In the genomic region with DNA sequence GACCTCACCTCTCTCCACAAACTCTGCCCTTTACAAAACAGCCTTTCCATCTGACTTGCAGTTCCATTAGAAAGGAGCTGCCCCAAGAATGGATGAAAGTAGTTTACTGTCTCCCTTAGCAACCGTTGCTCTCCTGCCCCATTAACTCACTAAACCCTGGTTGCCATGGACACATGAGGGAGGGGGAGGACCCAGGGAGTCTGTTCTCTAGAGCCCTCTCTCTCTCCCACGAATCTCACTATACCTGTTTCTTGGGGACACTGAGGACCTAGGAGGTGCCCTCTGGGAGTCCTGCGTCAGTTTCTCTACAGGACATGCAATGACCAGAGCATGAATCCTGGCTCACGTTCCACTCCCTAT, we compare ENCODE assay signal across 9 mouse cellular contexts. TPM values are rescaled to one million over a fixed set of nuclear protein-coding genes. Genes with fewer than 3 reads are reported as not detected.
DNase-seq lines count a peak whose midpoint lies in the region; ATAC-seq and TF ChIP-seq lines count a peak whose summit lies in the region.
"Had no signal": no experiment of that assay in that cellular context is flagged by ENCODE, and none has a peak within 500 bp of the region (broad histone marks: within the 10 kb centered on the region; RNA-seq: fewer than 3 reads in every experiment).

No protein-coding gene starts in this region.

- peaks cover 18% of the 10 kb centered on the region; the same call in 1 of the 2 replicates for H3K36me3 ChIP-seq in embryonic facial prominence, embryonic 14.5 days (ENCODE audit: control insufficient read depth, insufficient read depth, low read length)
- H3K36me3 ChIP-seq in kidney, postnatal 0 days (ENCODE audit: insufficient read depth, low read length) = 0 out of 2 replicates have a peak, but pooled peaks cover 7% of the 10 kb centered on the region
- 0 out of 2 replicates have a peak, but pooled peaks cover 6% of the 10 kb centered on the region for H3K36me3 ChIP-seq in midbrain, postnatal 0 days (ENCODE audit: insufficient read depth, low read length)

- H3K27me3 ChIP-seq in embryonic facial prominence, embryonic 14.5 days (replicated peaks; ENCODE audit: control insufficient read depth, insufficient read depth, low read length) = no peaks in the 10 kb centered on the region
- H3K27me3 ChIP-seq in kidney, postnatal 0 days (ENCODE audit: insufficient read depth, low read length) = no peaks in the 10 kb centered on the region
- no peaks in the 10 kb centered on the region for H3K27me3 ChIP-seq in midbrain, postnatal 0 days (ENCODE audit: insufficient read depth, low read length)

- intact Hi-C loops in gastrocnemius, postnatal 36 days (cut with DNase I) = no loop called here

- TF ChIP-seq CTCF in brain, embryonic 14.5 days (IDR thresholded peaks at IDR 0.05; ENCODE audit: borderline replicate concordance, extremely low read depth, insufficient read depth, insufficient read length) = no peak
- TF ChIP-seq CTCF in kidney, postnatal 0 days (IDR thresholded peaks at IDR 0.05; ENCODE audit: low read depth) = no peak
- TF ChIP-seq CTCF in midbrain, postnatal 0 days (IDR thresholded peaks at IDR 0.05) = no peak

- H3K9me3 ChIP-seq in embryonic facial prominence, embryonic 14.5 days (ENCODE audit: control insufficient read depth, low read length) = no peaks in the 10 kb centered on the region
- no peaks in the 10 kb centered on the region for H3K9me3 ChIP-seq in kidney, postnatal 0 days (replicated peaks; ENCODE audit: low read length)
- no peaks in the 10 kb centered on the region for H3K9me3 ChIP-seq in midbrain, postnatal 0 days (ENCODE audit: low read length)

- DNase-seq in brain, embryonic 14.5 days (ENCODE audit: low read depth) = peak; percentile 97
- peak; percentile 81 for DNase-seq in embryonic facial prominence, embryonic 14.5 days (ENCODE audit: low spot score)
- DNase-seq in kidney, postnatal 0 days (ENCODE audit: low spot score) = peak; percentile 82
- DNase-seq in midbrain, postnatal 0 days (ENCODE audit: low spot score) = peak; percentile 89
- no peak for DNase-seq in gastrocnemius, postnatal 36 days
- DNase-seq in cerebellum, postnatal 14 days = no peak
- no peak for DNase-seq in yolk sac, embryonic 10.5 days (ENCODE audit: low spot score)

- no peak overlapping the region for H3K4me3 ChIP-seq in embryonic facial prominence, embryonic 14.5 days (ENCODE audit: low read depth, low read length)
- no peak overlapping the region for H3K4me3 ChIP-seq in kidney, postnatal 0 days (replicated peaks; ENCODE audit: low read depth, low read length)
- H3K4me3 ChIP-seq in midbrain, postnatal 0 days (ENCODE audit: low read depth, low read length) = no peak overlapping the region
- H3K4me3 ChIP-seq: myocyte had no signal

- ATAC-seq in embryonic facial prominence, embryonic 14.5 days (ENCODE audit: low read depth) = peak; percentile 33; the same call in 1 of the 2 replicates
- ATAC-seq in kidney, postnatal 0 days (replicated peaks; ENCODE audit: low FRiP score, low read depth) = no peak
- ATAC-seq in midbrain, postnatal 0 days (ENCODE audit: low FRiP score) = peak; percentile 33; the same call in 1 of the 2 replicates
- no peak for ATAC-seq in erythroid progenitor cell, adult 5-6 weeks (replicated peaks; ENCODE audit: low FRiP score, poor library complexity, severe bottlenecking)

- peaks cover 7% of the 10 kb centered on the region; the same call in 1 of the 2 replicates for H3K4me1 ChIP-seq in embryonic facial prominence, embryonic 14.5 days (ENCODE audit: control insufficient read depth, insufficient read depth, low read length)
- H3K4me1 ChIP-seq in kidney, postnatal 0 days (replicated peaks; ENCODE audit: insufficient read depth, low read length) = peaks cover 22% of the 10 kb centered on the region; the same call in 1 of the 2 replicates
- peaks cover 31% of the 10 kb centered on the region for H3K4me1 ChIP-seq in midbrain, postnatal 0 days (ENCODE audit: insufficient read depth, low read length)

- TF ChIP-seq POLR2A in brain, embryonic 14.5 days (IDR thresholded peaks at IDR 0.05; ENCODE audit: borderline replicate concordance, extremely low read depth, insufficient read depth, insufficient read length, poor library complexity, severe bottlenecking) = no peak

- no peak overlapping the region for H3K27ac ChIP-seq in embryonic facial prominence, embryonic 14.5 days (replicated peaks; ENCODE audit: low read depth, low read length)
- H3K27ac ChIP-seq in kidney, postnatal 0 days = 0 out of 2 replicates have a peak overlapping the region, but pooled peaks have one; percentile 19
- H3K27ac ChIP-seq in midbrain, postnatal 0 days (ENCODE audit: low read depth, low read length) = peak overlapping the region; percentile 84

- no peak overlapping the region for H3K9ac ChIP-seq in embryonic facial prominence, embryonic 14.5 days (ENCODE audit: low read depth, low read length)
- no peak overlapping the region for H3K9ac ChIP-seq in kidney, postnatal 0 days (ENCODE audit: low read depth, low read length)
- peak overlapping the region; percentile 33; the same call in 1 of the 2 replicates for H3K9ac ChIP-seq in midbrain, postnatal 0 days (replicated peaks; ENCODE audit: low read length, poor library complexity, severe bottlenecking)

- no peak overlapping the region for H3K4me2 ChIP-seq in embryonic facial prominence, embryonic 14.5 days (ENCODE audit: low read depth, low read length)
- no peak overlapping the region for H3K4me2 ChIP-seq in kidney, postnatal 0 days (ENCODE audit: low read length)
- H3K4me2 ChIP-seq in midbrain, postnatal 0 days (ENCODE audit: low read depth, low read length, poor library complexity, severe bottlenecking) = peak overlapping the region; percentile 22; the same call in 1 of the 2 replicates

- 44% methylated on average over 4 of the region's 4 CpGs for WGBS in embryonic facial prominence, embryonic 14.5 days
- WGBS in kidney, postnatal 0 days = 29% methylated on average over 4 of the region's 4 CpGs
- WGBS in midbrain, postnatal 0 days = 6% methylated on average over 4 of the region's 4 CpGs

RNA-seq across cellular contexts. Expression of gene Crocc, which starts 10.9 kb away (rescaled TPM):
- 40.4 and 42.5 TPM in 2 replicates for polyA plus RNA-seq in brain, embryonic 14.5 days (2012; rRNA removed)
- 5.1 and 6.2 TPM in 2 replicates for polyA plus RNA-seq in embryonic facial prominence, embryonic 14.5 days (2014; fragmentation: Nextera tagmentation; extraction: Ambion mirVana)
- 5.9 and 7.8 TPM in 2 replicates for polyA plus RNA-seq in kidney, postnatal 0 days (2015; fragmentation: Nextera tagmentation; extraction: Ambion mirVana)
- 22.0 and 33.2 TPM in 2 replicates for total RNA-seq in midbrain, postnatal 0 days (2014; rRNA removed)
- 3.2 and 4.2 TPM in 2 replicates for polyA plus RNA-seq in midbrain, postnatal 0 days (2015; fragmentation: Nextera tagmentation; extraction: Ambion mirVana)
- total RNA-seq in gastrocnemius, postnatal 36 days (2021) = 1 to 10 TPM; 1.7 to 2.0 TPM
- total RNA-seq in erythroid progenitor cell, adult 5-6 weeks (2015; ENCODE audit: low replicate concordance) = 0.36 TPM in 1 of 2 replicates, not detected in the other
- 1.4 TPM in 1 of 2 replicates, not detected in the other for total RNA-seq in erythroid progenitor cell, adult 5-6 weeks (2017; ENCODE audit: low replicate concordance)

RNA-seq across cellular contexts. Expression of gene Necap2, which starts 28.7 kb away (rescaled TPM):
- polyA plus RNA-seq in brain, embryonic 14.5 days (2012; rRNA removed) = 58.5 and 74.2 TPM in 2 replicates
- 66.5 and 78.8 TPM in 2 replicates for polyA plus RNA-seq in embryonic facial prominence, embryonic 14.5 days (2014; fragmentation: Nextera tagmentation; extraction: Ambion mirVana)
- 87.6 and 93.1 TPM in 2 replicates for polyA plus RNA-seq in kidney, postnatal 0 days (2015; fragmentation: Nextera tagmentation; extraction: Ambion mirVana)
- total RNA-seq in midbrain, postnatal 0 days (2014; rRNA removed) = 51.4 and 54.5 TPM in 2 replicates
- polyA plus RNA-seq in midbrain, postnatal 0 days (2015; fragmentation: Nextera tagmentation; extraction: Ambion mirVana) = 42.2 and 51.1 TPM in 2 replicates
- total RNA-seq in gastrocnemius, postnatal 36 days (2021) = 10 to 100 TPM; 13.3 to 15.3 TPM
- total RNA-seq in erythroid progenitor cell, adult 5-6 weeks (2015; ENCODE audit: low replicate concordance) = 51.1 and 67.4 TPM in 2 replicates
- total RNA-seq in erythroid progenitor cell, adult 5-6 weeks (2017; ENCODE audit: low replicate concordance) = 45.2 and 108 TPM in 2 replicates

RNA-seq across cellular contexts. Expression of gene Spata21, which starts 38.7 kb away (rescaled TPM):
- 0.05 TPM in 1 of 2 replicates, not detected in the other for polyA plus RNA-seq in brain, embryonic 14.5 days (2012; rRNA removed)
- 0.33 TPM in 1 of 2 replicates, not detected in the other for polyA plus RNA-seq in embryonic facial prominence, embryonic 14.5 days (2014; fragmentation: Nextera tagmentation; extraction: Ambion mirVana)
- polyA plus RNA-seq in kidney, postnatal 0 days (2015; fragmentation: Nextera tagmentation; extraction: Ambion mirVana) = 0.54 and 0.55 TPM in 2 replicates
- 0.27 and 4.4 TPM in 2 replicates for total RNA-seq in midbrain, postnatal 0 days (2014; rRNA removed)
- 0.25 and 1.4 TPM in 2 replicates for polyA plus RNA-seq in midbrain, postnatal 0 days (2015; fragmentation: Nextera tagmentation; extraction: Ambion mirVana)
- not detected for total RNA-seq in gastrocnemius, postnatal 36 days (2021)
- total RNA-seq in erythroid progenitor cell, adult 5-6 weeks (2015; ENCODE audit: low replicate concordance) = not detected in 2 replicates
- total RNA-seq in erythroid progenitor cell, adult 5-6 weeks (2017; ENCODE audit: low replicate concordance) = not detected in 2 replicates
- polyA plus RNA-seq: myocyte had no signal

RNA-seq across cellular contexts. Expression of gene Mfap2, which starts 39.2 kb away (rescaled TPM):
- polyA plus RNA-seq in brain, embryonic 14.5 days (2012; rRNA removed) = 186 and 220 TPM in 2 replicates
- 745 and 811 TPM in 2 replicates for polyA plus RNA-seq in embryonic facial prominence, embryonic 14.5 days (2014; fragmentation: Nextera tagmentation; extraction: Ambion mirVana)
- polyA plus RNA-seq in kidney, postnatal 0 days (2015; fragmentation: Nextera tagmentation; extraction: Ambion mirVana) = 330 and 339 TPM in 2 replicates
- 19.5 and 32.4 TPM in 2 replicates for total RNA-seq in midbrain, postnatal 0 days (2014; rRNA removed)
- polyA plus RNA-seq in midbrain, postnatal 0 days (2015; fragmentation: Nextera tagmentation; extraction: Ambion mirVana) = 103 and 104 TPM in 2 replicates
- 1 to 10 TPM; 6.2 to 7.4 TPM for total RNA-seq in gastrocnemius, postnatal 36 days (2021)
- total RNA-seq in erythroid progenitor cell, adult 5-6 weeks (2015; ENCODE audit: low replicate concordance) = not detected in 2 replicates
- total RNA-seq in erythroid progenitor cell, adult 5-6 weeks (2017; ENCODE audit: low replicate concordance) = not detected in 2 replicates

Comparison
In these comparisons a context has a peak if more than half of its experiments do, and no peak if none do; other contexts are left out.
1. DNase-seq: peak in brain, embryonic 14.5 days (single experiment), embryonic facial prominence, embryonic 14.5 days (single experiment), kidney, postnatal 0 days (single experiment) and midbrain, postnatal 0 days (single experiment); none in gastrocnemius, postnatal 36 days (0 of 2), cerebellum, postnatal 14 days (0 of 2) and yolk sac, embryonic 10.5 days (single experiment).
2. ATAC-seq: peak in embryonic facial prominence, embryonic 14.5 days (single experiment) and midbrain, postnatal 0 days (single experiment); none in kidney, postnatal 0 days (single experiment) and erythroid progenitor cell, adult 5-6 weeks (single experiment).